Mouse (Mus musculus) olfactory bulb, adult 2 months (tissue): Measurements from ENCODE around the gene Tnip2.

Source experiments
- CTCF ChIP-seq: fragments of 200-500 bp; IDR thresholded peaks from 2 replicates; pipeline ENCODE4 v1.5.1; 2012; ENCODE audit warnings: low read depth, mild to moderate bottlenecking, low read length, moderate library complexity; ENCODE audit not compliant: insufficient read depth
- POLR2A ChIP-seq: fragments of 200-500 bp; IDR thresholded peaks from 2 replicates; pipeline ENCODE4 v1.6.1; 2012; ENCODE audit warnings: mild to moderate bottlenecking, low read depth, low read length, moderate library complexity; ENCODE audit not compliant: insufficient read depth

GRCm38 (mm10) chr5:34539121-34539520 lies 25.3 kb upstream of the Tnip2 start:
- TF ChIP-seq CTCF = no peak
- no peak for TF ChIP-seq POLR2A
